Mouse (Mus musculus) heart, postnatal 0 days (tissue): ENCODE results near the gene Gmds. TPM values are rescaled to one million over a fixed set of nuclear protein-coding genes. Genes with fewer than 3 reads are reported as not detected.

Source experiments
- ATAC-seq: fragments of 200-750 bp; cut with Nextera tagmentation; 2 replicates; pipeline ENCODE4 v1.8.0; 2017; ENCODE audit warnings: low read depth, moderate number of reproducible peaks, moderate library complexity; ENCODE audit not compliant: insufficient read depth
- DNase-seq: peaks from one replicate; pipeline ENCODE4 v3.0.0-alpha.2; 2016; ENCODE audit warnings: low spot score
- H3K27ac ChIP-seq: fragments of 300-500 bp; sonication (generic); 2 replicates; pipeline ENCODE4 v1.5.1; 2014; ENCODE audit warnings: low read depth, mild to moderate bottlenecking
- H3K27me3 ChIP-seq: fragments of 300-500 bp; sonication (generic); 2 replicates; pipeline ENCODE4 v1.6.1; 2014; ENCODE audit warnings: low read length, mixed read lengths; ENCODE audit not compliant: control insufficient read depth, insufficient read depth
- H3K36me3 ChIP-seq: fragments of 300-500 bp; sonication (generic); replicated peaks from 2 replicates; pipeline ENCODE4 v1.6.1; 2014; ENCODE audit warnings: low read length, mixed read lengths; ENCODE audit not compliant: control insufficient read depth, insufficient read depth
- H3K4me1 ChIP-seq: fragments of 300-500 bp; sonication (generic); 2 replicates; pipeline ENCODE4 v1.6.1; 2014; ENCODE audit warnings: antibody characterized with exemption; ENCODE audit not compliant: control insufficient read depth, insufficient read depth
- H3K4me2 ChIP-seq: fragments of 300-500 bp; sonication (generic); 2 replicates; pipeline ENCODE4 v1.6.1; 2014; ENCODE audit warnings: low read depth, mild to moderate bottlenecking, low read length, moderate library complexity
- H3K4me3 ChIP-seq: fragments of 300-500 bp; sonication (generic); 2 replicates; pipeline ENCODE4 v1.5.1; 2014; ENCODE audit warnings: low read depth, low read length
- H3K9ac ChIP-seq: fragments of 300-500 bp; sonication (generic); replicated peaks from 2 replicates; pipeline ENCODE4 v1.6.1; 2014; ENCODE audit warnings: low read depth, low read length, mixed read lengths
- H3K9me3 ChIP-seq: fragments of 300-500 bp; sonication (generic); replicated peaks from 2 replicates; pipeline ENCODE4 v1.6.1; 2016; ENCODE audit warnings: low read length; ENCODE audit not compliant: control insufficient read depth
- CTCF ChIP-seq: IDR thresholded peaks from 2 replicates; pipeline ENCODE4 v1.5.1; 2016; ENCODE audit warnings: antibody characterized with exemption, control low read depth, low read depth
- EP300 ChIP-seq: IDR thresholded peaks from 2 replicates; pipeline ENCODE4 v1.6.1; 2016; ENCODE audit warnings: antibody characterized with exemption, low read depth
- WGBS: fragments of 180-500 bp; shearing (Covaris S2); extraction: QIAGEN DNeasy Blood & Tissue Kit; methylation state at CpG from one replicate; pipeline ENCODE4 v1.1.7; 2014; 5-methylcytosine and 5-hydroxymethylcytosine counted together
- polyA plus RNA-seq: library from polyadenylated mRNA; unstranded; fragments of >200 nt; fragmentation: Nextera tagmentation; extraction: Ambion mirVana; gene quantifications from 2 replicates; pipeline ENCODE4 v1.2.1, GENCODE M21; 2015
- total RNA-seq: library from RNA; depleted of rRNA; stranded (reverse); fragments of >200 nt; gene quantifications from 2 replicates; pipeline ENCODE4 v1.2.3, GENCODE M21; 2014; ENCODE audit warnings: low replicate concordance

Gene Gmds
- total and polyA plus RNA-seq, 2 experiments from 2014 or later: 1.3 to 13.0 TPM

DNA sequence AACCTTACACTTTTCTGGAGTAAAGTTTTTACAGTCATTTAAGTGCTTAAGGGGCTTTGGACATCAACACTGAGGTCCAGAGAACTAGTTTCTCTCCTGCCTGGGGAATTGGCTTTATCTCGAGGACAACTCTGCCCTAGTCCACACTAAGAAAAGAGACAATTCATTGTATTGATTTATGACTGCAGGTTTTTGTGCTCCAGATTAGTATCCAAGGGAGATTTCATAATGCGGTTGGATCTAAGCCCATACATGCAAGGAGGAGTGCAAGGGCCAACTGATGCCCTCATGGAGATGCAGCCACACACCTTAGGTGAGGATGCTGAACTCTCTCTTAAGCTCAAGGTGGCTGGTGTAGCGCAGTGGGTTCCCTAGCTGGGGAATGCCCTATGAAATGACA lies 444.0 kb downstream of the Gmds start:
- ATAC-seq: no peak
- Histone ChIP-seq H3K4me3 (no peak overlapping the region), H3K27me3 (no peaks in the 10 kb centered on the region), H3K4me1 (no peaks in the 10 kb centered on the region), H3K36me3 (no peaks in the 10 kb centered on the region), H3K4me2 (no peak overlapping the region), H3K9ac (no peak overlapping the region), H3K27ac (no peak overlapping the region), H3K9me3 (no peaks in the 10 kb centered on the region)
- no peak for DNase-seq
- TF ChIP-seq EP300 (no peak), CTCF (no peak)
- WGBS: 82% methylated on average over 3 of the region's 3 CpGs

DNA sequence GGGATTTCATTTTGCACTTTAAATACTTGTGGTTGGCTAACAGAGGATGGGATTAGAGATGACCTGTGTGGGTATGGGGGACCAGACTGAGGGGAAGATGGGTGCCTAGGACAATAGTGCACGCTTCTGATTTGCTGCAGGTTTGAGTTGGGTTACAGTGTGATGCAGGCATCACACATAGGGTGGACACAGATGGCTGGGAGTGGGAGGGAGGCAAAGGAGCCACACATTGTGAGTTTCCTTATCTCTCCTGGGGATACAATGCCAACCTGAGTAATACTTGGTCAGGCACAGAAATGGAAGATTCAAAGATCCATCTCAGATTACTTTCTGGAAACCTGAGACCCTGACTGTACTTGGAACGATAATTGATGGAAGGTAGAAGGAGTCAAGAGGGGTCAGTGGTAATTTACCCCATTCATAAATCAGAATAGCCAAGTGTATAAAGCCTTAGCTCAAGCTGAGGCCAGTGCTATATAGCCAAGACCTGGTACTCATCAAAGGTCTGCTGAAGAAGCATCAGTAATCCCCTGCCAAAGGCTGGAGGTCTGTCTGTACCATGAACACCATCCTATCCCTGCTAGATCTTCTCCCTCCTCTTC lies 445.5 kb downstream of the Gmds start:
- 76% methylated on average over 2 of the region's 2 CpGs for WGBS
- TF ChIP-seq EP300 (no peak), CTCF (no peak)
- Histone ChIP-seq H3K27ac (no peak overlapping the region), H3K9me3 (no peaks in the 10 kb centered on the region), H3K4me2 (no peak overlapping the region), H3K9ac (no peak overlapping the region), H3K4me3 (no peak overlapping the region), H3K4me1 (no peaks in the 10 kb centered on the region), H3K36me3 (no peaks in the 10 kb centered on the region), H3K27me3 (no peaks in the 10 kb centered on the region)
- no peak for DNase-seq
- no peak for ATAC-seq

DNA sequence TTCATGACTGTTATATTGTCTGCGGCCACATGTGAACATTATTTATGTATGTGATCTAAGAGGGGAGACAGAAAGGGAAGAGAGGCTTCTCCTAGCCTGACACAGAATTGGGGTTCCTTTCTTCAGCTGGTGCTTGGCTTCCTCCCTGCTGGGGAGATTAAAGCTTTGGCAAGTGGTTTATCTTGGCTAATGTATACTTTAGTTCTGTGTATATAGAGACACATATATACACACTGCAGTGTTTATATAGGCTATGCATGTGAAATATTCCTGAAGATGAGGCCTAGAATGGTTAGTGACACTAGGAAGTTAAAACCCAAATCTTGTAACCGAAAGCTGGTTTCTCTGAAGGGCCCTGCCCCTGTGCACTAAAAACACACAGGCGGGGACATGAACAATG lies 450.0 kb downstream of the Gmds start:
- Histone ChIP-seq H3K4me2 (no peak overlapping the region), H3K27me3 (no peaks in the 10 kb centered on the region), H3K9ac (no peak overlapping the region), H3K36me3 (no peaks in the 10 kb centered on the region), H3K4me3 (no peak overlapping the region), H3K27ac (no peak overlapping the region), H3K9me3 (0 out of 2 replicates have a peak, but pooled peaks cover 3% of the 10 kb centered on the region), H3K4me1 (0 out of 2 replicates have a peak, but pooled peaks cover 4% of the 10 kb centered on the region)
- 89% methylated on average over 3 of the region's 3 CpGs for WGBS
- ATAC-seq: no peak
- no peak for DNase-seq
- TF ChIP-seq CTCF (no peak), EP300 (no peak)

DNA sequence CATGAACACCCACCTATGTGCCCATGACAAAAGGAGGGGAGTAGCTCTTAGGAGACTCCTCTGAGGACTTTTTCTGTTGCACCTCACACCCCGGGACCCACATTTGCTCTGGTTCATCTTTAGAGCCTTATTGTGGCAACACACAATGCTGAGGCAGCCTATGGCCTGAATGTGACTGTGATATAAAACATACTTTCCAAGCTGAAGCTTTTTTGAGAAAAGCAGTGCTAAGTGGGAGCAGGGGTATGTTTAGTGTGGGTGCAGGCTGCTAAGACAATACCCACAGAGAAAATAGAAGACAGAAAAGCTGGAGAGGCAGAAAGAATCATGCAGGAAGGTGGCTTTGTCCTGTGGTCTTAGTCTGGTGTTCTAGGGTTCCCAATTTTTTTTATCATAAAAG lies 452.8 kb downstream of the Gmds start:
- no peaks in the 10 kb centered on the region for H3K27me3 ChIP-seq
- 77% methylated on average over 1 of the region's 1 CpGs for WGBS
- H3K9ac ChIP-seq: no peak overlapping the region
- H3K4me2 ChIP-seq: no peak overlapping the region
- ATAC-seq (no peak), DNase-seq (no peak)
- no peak for TF ChIP-seq EP300
- no peak overlapping the region for H3K4me3 ChIP-seq
- H3K4me1 ChIP-seq: 0 out of 2 replicates have a peak, but pooled peaks cover 4% of the 10 kb centered on the region
- no peak overlapping the region for H3K27ac ChIP-seq
- H3K36me3 ChIP-seq: no peaks in the 10 kb centered on the region
- H3K9me3 ChIP-seq: 0 out of 2 replicates have a peak, but pooled peaks cover 3% of the 10 kb centered on the region

DNA sequence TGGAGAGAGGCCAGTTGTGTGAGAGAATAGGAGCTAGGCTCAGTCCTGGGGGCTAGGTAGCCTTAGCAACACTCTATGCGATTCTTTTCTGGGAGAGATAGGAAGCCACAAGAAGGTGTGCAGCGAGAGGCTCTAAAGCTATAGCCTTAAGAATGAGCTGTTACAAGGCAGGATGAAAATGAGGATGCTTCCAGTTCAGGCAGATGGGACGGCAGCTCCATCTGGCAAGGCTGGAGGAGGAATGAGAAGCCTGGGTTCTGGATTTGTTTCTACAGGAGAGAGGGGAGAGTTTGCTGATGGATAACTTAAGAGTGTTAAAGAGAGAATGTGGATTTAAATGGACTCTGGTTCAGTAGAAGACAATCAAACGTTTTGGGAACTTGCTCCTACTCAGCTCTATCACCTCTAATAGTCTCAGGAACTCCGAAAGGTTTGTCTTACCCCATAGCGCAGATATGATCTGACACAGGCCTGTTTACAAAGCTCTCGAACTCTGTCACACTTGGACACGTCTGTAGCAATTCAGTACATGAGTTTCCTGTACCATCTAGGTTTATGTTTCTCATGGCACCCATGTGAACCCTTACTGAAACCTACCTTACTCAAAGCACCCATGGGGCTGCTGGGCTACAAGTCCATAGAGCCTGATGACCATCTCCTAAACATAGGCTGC lies 459.6 kb downstream of the Gmds start:
- Histone ChIP-seq H3K9me3 (no peaks in the 10 kb centered on the region), H3K9ac (no peak overlapping the region), H3K4me2 (no peak overlapping the region), H3K27me3 (no peaks in the 10 kb centered on the region), H3K27ac (no peak overlapping the region), H3K4me3 (no peak overlapping the region), H3K4me1 (peaks cover 15% of the 10 kb centered on the region), H3K36me3 (no peaks in the 10 kb centered on the region)
- DNase-seq (no peak), ATAC-seq (no peak)
- 81% methylated on average over 8 of the region's 8 CpGs for WGBS
- no peak for TF ChIP-seq EP300
- TF ChIP-seq CTCF: no peak
